Mouse (Mus musculus) CH12.LX (cell line): ENCODE measurements around the gene Gm28539. TPM values are rescaled to one million over a fixed set of nuclear protein-coding genes. Genes with fewer than 3 reads are reported as not detected.

ENCODE experiments used
- DNase-seq: peaks from one replicate; pipeline ENCODE4 v3.0.0-alpha.2; 2013; ENCODE audit errors: extremely low read depth
- H3K27ac ChIP-seq: 2 replicates; pipeline ENCODE4 v1.5.1; 2012; ENCODE audit warnings: low read depth, mild to moderate bottlenecking, control low read depth, moderate library complexity; ENCODE audit not compliant: insufficient read depth
- H3K27me3 ChIP-seq: replicated peaks from 2 replicates; pipeline ENCODE3; 2012; ENCODE audit warnings: inconsistent platforms
- H3K36me3 ChIP-seq, 2 experiments: replicated peaks in 1 of 2; 2 replicates each; pipeline versions ENCODE3 to v1.6.1; 2012; ENCODE audit warnings: inconsistent platforms in 1 of 2, low read length in 1 of 2, mild to moderate bottlenecking in 1 of 2, mixed read lengths in 1 of 2, moderate library complexity in 1 of 2; ENCODE audit not compliant: control insufficient read depth in 1 of 2, insufficient read depth in 1 of 2
- H3K4me1 ChIP-seq, 2 experiments: 2 replicates each; pipeline ENCODE4 v1.6.1; 2012; ENCODE audit warnings: inconsistent platforms in 1 of 2, moderate library complexity in 1 of 2; ENCODE audit not compliant: insufficient read depth in 2 of 2, control insufficient read depth in 1 of 2
- H3K4me2 ChIP-seq: 2 replicates; pipeline ENCODE4 v1.6.1; 2012; ENCODE audit warnings: low read depth, mild to moderate bottlenecking, control low read depth; ENCODE audit not compliant: poor library complexity, insufficient read depth, severe bottlenecking
- H3K4me3 ChIP-seq, 3 experiments: fragments of 150-350 bp in 1 of 3; sonication (generic) in 1 of 3; replicated peaks in 1 of 3; 2 replicates each; pipeline versions ENCODE3 to v1.5.1; 2011 to 2012; ENCODE audit warnings: low read depth in 2 of 3, low read length in 2 of 3, mild to moderate bottlenecking in 2 of 3, moderate library complexity in 2 of 3, control low read depth in 1 of 3, improper control_type of control experiment in 1 of 3, inconsistent platforms in 1 of 3, mixed read lengths in 1 of 3; ENCODE audit not compliant: poor library complexity in 1 of 3
- H3K79me2 ChIP-seq: replicated peaks from 2 replicates; pipeline ENCODE4 v1.6.1; 2012; ENCODE audit warnings: mild to moderate bottlenecking, moderate library complexity; ENCODE audit not compliant: control insufficient read depth, poor library complexity, insufficient read depth, severe bottlenecking; ENCODE audit errors: extremely low read depth
- H3K9ac ChIP-seq: 2 replicates; pipeline ENCODE4 v1.6.1; 2012; ENCODE audit warnings: low read depth, mild to moderate bottlenecking, control low read depth, moderate library complexity; ENCODE audit not compliant: insufficient read depth
- H3K9me3 ChIP-seq: replicated peaks from 2 replicates; pipeline ENCODE3; 2012; ENCODE audit warnings: low read length, inconsistent platforms, mixed read lengths
- BHLHE40 ChIP-seq: IDR thresholded peaks from 2 replicates; pipeline ENCODE4 v1.6.1; 2011; ENCODE audit warnings: mild to moderate bottlenecking, low read depth, low read length, improper control_type of control experiment
- CHD2 ChIP-seq: IDR thresholded peaks from 2 replicates; pipeline ENCODE4 v1.6.1; 2011; ENCODE audit warnings: low read length, improper control_type of control experiment
- ETS1 ChIP-seq: conservative IDR thresholded peaks from 2 replicates; pipeline ENCODE4 v1.6.1; 2012; ENCODE audit warnings: low read depth, mild to moderate bottlenecking, inconsistent platforms, low read length, improper control_type of control experiment, moderate library complexity
- GABPA ChIP-seq: IDR thresholded peaks from 2 replicates; pipeline ENCODE4 v1.6.1; 2012; ENCODE audit warnings: low read depth, low read length, improper control_type of control experiment, inconsistent platforms; ENCODE audit not compliant: insufficient replicate concordance
- IRF4 ChIP-seq: IDR thresholded peaks from 2 replicates; pipeline ENCODE4 v1.6.1; 2014; ENCODE audit warnings: low read depth, mild to moderate bottlenecking, inconsistent platforms, low read length, improper control_type of control experiment
- JUN ChIP-seq: IDR thresholded peaks from 2 replicates; pipeline ENCODE4 v1.6.1; 2011; ENCODE audit warnings: low read depth, mild to moderate bottlenecking, low read length, improper control_type of control experiment, moderate library complexity; ENCODE audit not compliant: insufficient read depth
- KAT2A ChIP-seq: IDR thresholded peaks from 2 replicates; pipeline ENCODE4 v1.6.1; 2012; ENCODE audit warnings: low read length, improper control_type of control experiment, inconsistent platforms; ENCODE audit not compliant: insufficient replicate concordance
- MAX ChIP-seq: IDR thresholded peaks from 2 replicates; pipeline ENCODE4 v1.6.1; 2011; ENCODE audit warnings: low read length, improper control_type of control experiment
- MAZ ChIP-seq: IDR thresholded peaks from 2 replicates; pipeline ENCODE4 v1.6.1; 2012; ENCODE audit warnings: low read depth, mild to moderate bottlenecking, inconsistent platforms, low read length, improper control_type of control experiment, moderate library complexity
- MXI1 ChIP-seq: IDR thresholded peaks from 2 replicates; pipeline ENCODE4 v1.6.1; 2011; ENCODE audit warnings: mild to moderate bottlenecking, low read depth, low read length, improper control_type of control experiment
- NELFE ChIP-seq: IDR thresholded peaks from 2 replicates; pipeline ENCODE4 v1.6.1; 2011; ENCODE audit warnings: low read depth, low read length, improper control_type of control experiment
- NRF1 ChIP-seq: IDR thresholded peaks from 2 replicates; pipeline ENCODE4 v1.6.1; 2014; ENCODE audit warnings: low read depth, mild to moderate bottlenecking, inconsistent platforms, low read length, improper control_type of control experiment, moderate library complexity
- PAX5 ChIP-seq: IDR thresholded peaks from 2 replicates; pipeline ENCODE4 v1.6.1; 2012; ENCODE audit warnings: low read length, inconsistent platforms, mixed read lengths
- POLR2A ChIP-seq: IDR thresholded peaks from 2 replicates; pipeline ENCODE4 v1.6.1; 2011; ENCODE audit warnings: low read depth, mild to moderate bottlenecking, improper control_type of control experiment, low read length
- POLR2AphosphoS2 ChIP-seq: IDR thresholded peaks from 2 replicates; pipeline ENCODE4 v1.6.1; 2011; ENCODE audit warnings: low read depth, low read length, improper control_type of control experiment
- RAD21 ChIP-seq: IDR thresholded peaks from 2 replicates; pipeline ENCODE4 v1.6.1; 2011; ENCODE audit warnings: low read depth, mild to moderate bottlenecking, low read length, improper control_type of control experiment, moderate library complexity
- SIN3A ChIP-seq: IDR thresholded peaks from 2 replicates; pipeline ENCODE4 v1.6.1; 2012; ENCODE audit warnings: low read length, improper control_type of control experiment, inconsistent platforms
- TCF12 ChIP-seq: IDR thresholded peaks from 2 replicates; pipeline ENCODE4 v1.6.1; 2014; ENCODE audit warnings: low read depth, mild to moderate bottlenecking, inconsistent platforms, low read length, improper control_type of control experiment
- UBTF ChIP-seq: IDR thresholded peaks from 2 replicates; pipeline ENCODE4 v1.6.1; 2012; ENCODE audit warnings: low read depth, mild to moderate bottlenecking, inconsistent platforms, low read length, improper control_type of control experiment, moderate library complexity
- USF1 ChIP-seq: IDR thresholded peaks from 2 replicates; pipeline ENCODE4 v1.6.1; 2014; ENCODE audit warnings: low read depth, mild to moderate bottlenecking, inconsistent platforms, low read length, improper control_type of control experiment
- USF2 ChIP-seq: conservative IDR thresholded peaks from 2 replicates; pipeline ENCODE4 v1.6.1; 2011; ENCODE audit warnings: low read depth, low read length, improper control_type of control experiment
- ZC3H11A ChIP-seq: IDR thresholded peaks from 2 replicates; pipeline ENCODE4 v1.6.1; 2012; ENCODE audit warnings: low read depth, mild to moderate bottlenecking, inconsistent platforms, low read length, improper control_type of control experiment
- dilution Hi-C: fragments of 300-500 bp; cut with MboI; formaldehyde crosslinking; loops from 2 replicates; pipeline ENCODE4 v1.14.3; 2020; ENCODE audit warnings: low sequenced_read_pairs; ENCODE audit not compliant: extremely low pct_unique_long_range_greater_than_20kb, extremely low pct_ligation_motif_present
- in situ Hi-C: fragments of 300-500 bp; cut with MboI; formaldehyde crosslinking; loops from 3 replicates; pipeline ENCODE4 v1.14.3; 2019; ENCODE audit warnings: low sequenced_read_pairs, low pct_ligation_motif_present, low pct_unique_long_range_greater_than_20kb, mixed read lengths
- polyA plus RNA-seq: library from polyadenylated mRNA; unstranded; fragments of >175 nt; gene quantifications from 2 replicates; pipeline ENCODE4 v1.2.1, GENCODE M21; 2012; ENCODE audit warnings: low read depth; ENCODE audit not compliant: insufficient read length
- total RNA-seq, 2 experiments: library from RNA; depleted of rRNA; stranded (reverse); fragments of 300-350 nt in 1 of 2; fragments of >200 nt in 1 of 2; gene quantifications; 2 replicates each; pipeline ENCODE4 v1.2.3; 2012 to 2014

Gene Gm28539
- total and polyA plus RNA-seq, 3 experiments, result 3.9 to 12.2 TPM; not detected in 1

GRCm38 (mm10) chr16:18948941-18949340 is 112.6 kb downstream of the Gm28539 start:
- H3K4me1 ChIP-seq, result no peaks in the 10 kb centered on the region
- in situ Hi-C loops, result no loop called here
- no peaks in the 10 kb centered on the region for H3K27me3 ChIP-seq
- DNase-seq, result no peak
- H3K36me3 ChIP-seq, result peaks cover 80 to 94% of the 10 kb centered on the region in 2 experiments
- TF ChIP-seq KAT2A, result no peak
- TF ChIP-seq NRF1, result no peak
- TF ChIP-seq POLR2AphosphoS2, result no peak
- no peak for TF ChIP-seq MXI1
- TF ChIP-seq ETS1, result no peak
- no peak for TF ChIP-seq POLR2A
- TF ChIP-seq MAZ, result no peak
- no peak for TF ChIP-seq SIN3A
- TF ChIP-seq PAX5, result no peak
- TF ChIP-seq MAX, result no peak
- TF ChIP-seq TCF12, result no peak
- no peak for TF ChIP-seq ZC3H11A
- TF ChIP-seq USF1, result no peak
- no peak for TF ChIP-seq BHLHE40
- no peak for TF ChIP-seq GABPA
- TF ChIP-seq UBTF, result no peak
- no peak for TF ChIP-seq NELFE
- no peak for TF ChIP-seq JUN
- TF ChIP-seq RAD21, result no peak
- no peak for TF ChIP-seq IRF4
- TF ChIP-seq, all 38 proteins: peak for 0
- dilution Hi-C loops, result no loop called here
- no peak overlapping the region for H3K27ac ChIP-seq
- H3K4me3 ChIP-seq, result no peak overlapping the region
- no peak overlapping the region for H3K4me2 ChIP-seq
- no peaks in the 10 kb centered on the region for H3K9me3 ChIP-seq
- H3K9ac ChIP-seq, result no peak overlapping the region
- no peaks in the 10 kb centered on the region for H3K79me2 ChIP-seq

- TF ChIP-seq ETS1 (no peak), USF2 (no peak), POLR2A (no peak), POLR2AphosphoS2 (no peak), CHD2 (no peak), ZC3H11A (no peak)
- Histone ChIP-seq H3K4me2 (no peak overlapping the region), H3K36me3 (peaks cover 86 to 99% of the 10 kb centered on the region in 2 experiments), H3K4me1 (no peaks in the 10 kb centered on the region), H3K9ac (no peak overlapping the region), H3K9me3 (no peaks in the 10 kb centered on the region), H3K27ac (no peak overlapping the region), H3K27me3 (no peaks in the 10 kb centered on the region), H3K4me3 (no peak overlapping the region), H3K79me2 (no peaks in the 10 kb centered on the region)
- DNase-seq, result no peak
- in situ Hi-C loops, result loop anchor here (25.0 kb wide), 1 partner anchor 437 kb away; no protein-coding TSS in a partner anchor
- dilution Hi-C loops, result no loop called here
These were observed 114.0 kb downstream of the Gm28539 start for GRCm38 (mm10) chr16:18950351-18950750.
